Mouse (Mus musculus) fat pad, adult 2 months (tissue): ENCODE results near the gene Gm17018.

Source experiments
- DNase-seq: peaks from one replicate; pipeline ENCODE4 v3.0.0-alpha.2; 2011; ENCODE audit warnings: low read depth, low spot score; ENCODE audit errors: extremely low read depth

Gene Gm17018

DNA sequence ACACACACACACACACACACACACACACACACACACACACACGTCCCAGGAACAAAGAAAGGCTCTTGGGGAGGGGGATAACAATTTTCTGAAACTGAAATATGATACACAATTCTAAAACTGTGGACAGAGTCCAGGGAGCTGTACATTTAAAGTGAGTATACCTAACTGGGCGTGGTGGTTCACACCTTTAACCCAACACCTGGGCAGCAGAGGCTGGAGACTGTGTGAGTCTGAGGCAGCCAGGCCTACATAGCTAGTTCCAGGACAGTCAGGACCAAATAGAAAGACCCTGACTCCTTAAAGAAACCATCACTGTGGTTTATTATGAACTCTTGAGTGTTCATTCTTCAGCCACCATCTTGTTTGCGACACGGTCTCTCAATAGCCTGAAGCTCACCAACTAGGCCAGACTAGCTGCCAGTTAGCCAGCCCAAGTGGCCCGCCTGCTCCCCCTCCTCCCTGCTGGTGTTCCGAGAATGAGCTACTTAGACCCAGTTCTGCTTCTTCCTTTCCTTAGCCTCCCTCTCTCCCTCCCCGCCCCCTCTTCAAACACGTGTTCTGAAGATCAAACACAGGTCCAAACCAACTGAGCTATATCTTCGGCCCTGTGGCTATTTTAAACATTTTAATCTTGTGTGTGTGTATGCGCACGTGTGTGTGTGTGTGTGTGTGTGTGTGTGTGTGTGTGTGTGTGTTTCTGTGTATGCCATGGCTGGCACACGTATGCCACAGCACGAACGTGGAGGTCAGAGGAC lies 59.5 kb downstream of the Gm17018 start:
- no peak for DNase-seq

DNA sequence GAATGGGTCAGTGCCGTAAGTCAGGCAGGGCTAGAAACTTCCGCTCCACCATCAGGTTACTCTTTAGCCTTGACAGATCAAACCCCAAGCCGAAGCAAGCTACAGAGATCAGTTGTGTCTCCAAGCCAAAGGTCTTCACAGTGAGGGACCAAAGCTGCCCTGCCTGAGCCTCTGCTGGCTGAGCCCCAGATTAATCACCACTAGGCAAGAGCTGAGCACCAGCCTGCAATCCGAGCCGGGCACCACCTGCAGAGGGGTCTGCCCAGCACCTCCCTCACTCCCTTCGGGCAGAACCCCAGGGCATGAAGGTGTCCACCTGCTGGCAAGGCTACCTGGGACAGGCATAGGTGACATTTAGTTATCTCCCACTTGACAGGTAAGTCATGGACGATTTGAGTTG lies 60.6 kb downstream of the Gm17018 start:
- DNase-seq, result no peak

DNA sequence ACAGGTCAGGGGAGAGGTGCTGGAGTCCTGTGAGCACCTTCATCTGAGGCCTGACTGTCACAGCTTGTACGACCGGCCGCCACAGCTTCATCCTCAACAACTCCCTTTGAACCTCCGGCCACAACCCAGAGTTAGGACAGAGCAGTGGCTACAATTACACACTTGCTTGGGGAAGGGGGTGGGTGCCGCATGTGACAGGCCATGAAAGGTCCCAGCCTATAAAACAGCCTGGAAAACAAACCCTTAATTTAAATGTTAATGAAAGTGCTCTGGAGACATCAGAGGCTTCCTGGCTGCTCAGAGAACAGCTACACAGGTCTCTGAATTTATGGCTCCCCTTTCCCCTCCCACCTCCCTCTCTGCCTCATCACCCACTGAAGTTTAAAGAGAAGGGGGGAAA lies 61.7 kb downstream of the Gm17018 start:
- no peak for DNase-seq

DNA sequence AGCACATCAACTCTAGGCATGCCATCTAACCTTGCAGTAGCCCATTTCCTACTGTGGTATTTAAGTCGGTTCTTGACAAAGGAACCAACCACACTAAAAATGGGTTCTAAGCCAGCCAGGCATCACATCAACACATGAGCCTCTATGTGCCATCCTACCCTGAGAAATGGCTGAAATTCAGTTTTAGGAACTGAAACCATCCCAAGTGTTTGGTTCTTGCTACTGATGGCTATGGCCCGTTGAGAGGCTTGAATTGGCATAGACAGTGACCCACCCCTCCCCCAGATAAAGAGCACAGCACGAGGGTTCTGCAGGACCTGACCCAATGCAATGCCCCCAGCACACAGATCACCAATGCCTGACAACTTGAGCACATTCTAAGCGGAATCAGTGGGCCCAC lies 63.3 kb downstream of the Gm17018 start:
- DNase-seq, result no peak

DNA sequence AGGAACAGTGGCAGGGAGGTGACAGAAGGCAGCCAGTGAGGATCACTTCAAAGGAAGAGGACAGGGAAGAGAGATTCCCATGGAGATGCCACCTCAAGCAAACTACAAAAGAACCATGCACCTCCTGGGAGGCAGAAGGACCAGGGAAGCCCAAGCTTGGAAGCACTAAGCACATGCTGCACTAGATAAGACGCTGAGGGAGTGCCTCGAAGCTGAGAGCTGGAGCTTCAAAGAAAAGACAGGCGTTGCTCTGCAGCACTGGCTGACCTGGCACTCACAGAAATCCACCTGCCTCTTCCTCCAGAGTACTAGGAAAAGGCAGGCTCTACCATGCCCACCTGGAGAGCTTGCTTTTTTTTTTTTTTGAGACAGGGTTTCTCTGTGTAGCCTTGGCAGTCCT lies 66.6 kb downstream of the Gm17018 start:
- DNase-seq, result no peak

DNA sequence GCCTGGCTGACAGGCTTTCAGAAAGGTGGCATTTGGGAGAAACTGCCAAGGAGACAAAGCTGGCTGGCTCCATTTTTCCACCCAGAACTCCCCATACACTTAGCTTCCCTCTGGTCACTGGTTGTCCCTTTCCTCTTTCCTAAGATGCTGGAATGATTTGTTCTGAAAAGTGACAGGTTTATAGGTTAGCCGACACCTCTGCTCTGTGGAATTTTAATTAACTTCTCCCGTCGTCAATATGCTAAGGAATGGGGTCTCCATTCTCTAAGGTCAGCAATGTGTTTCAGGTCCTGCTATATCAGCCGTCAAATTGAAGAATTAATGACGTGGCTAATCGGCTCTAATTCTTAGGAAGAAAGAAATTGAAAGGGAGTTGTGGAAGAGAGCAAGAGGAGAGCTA lies 68.2 kb downstream of the Gm17018 start:
- DNase-seq, result no peak

DNA sequence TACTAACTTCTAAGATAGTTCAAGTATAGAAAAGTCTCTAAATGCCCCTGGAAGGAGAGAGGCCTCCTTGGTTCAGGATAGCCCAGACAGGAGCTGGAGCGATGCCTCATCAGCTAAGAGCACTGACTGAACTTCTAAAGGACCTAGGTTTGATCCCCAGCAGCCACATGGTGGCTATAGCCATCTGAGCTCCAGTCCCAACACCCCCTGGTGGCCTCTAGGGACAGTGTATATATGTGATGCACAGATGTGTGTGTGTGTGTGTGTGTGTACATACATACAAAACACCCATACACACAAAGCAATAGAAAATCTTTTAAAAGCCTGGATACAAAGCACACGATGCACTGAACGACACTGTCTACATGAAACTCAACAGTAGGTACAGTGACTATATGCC lies 68.8 kb downstream of the Gm17018 start:
- DNase-seq, result no peak
